ENCODE assay signal across 8 mouse cellular contexts in genomic region chr3:105078231-105078826, GRCm38 (mm10). TPM values are rescaled to one million over a fixed set of nuclear protein-coding genes. Genes with fewer than 3 reads are reported as not detected.
DNase-seq lines count a peak whose midpoint lies in the region; ATAC-seq and TF ChIP-seq lines count a peak whose summit lies in the region.

No protein-coding gene starts in this region.

- no peak overlapping the region for H3K9ac ChIP-seq in ES-E14 (ENCODE audit: insufficient read depth, low read depth, low read length, poor library complexity, severe bottlenecking)
- H3K9ac ChIP-seq in forebrain, embryonic 16.5 days (replicated peaks; ENCODE audit: low read depth, low read length) = no peak overlapping the region
- H3K9ac ChIP-seq in lung, embryonic 14.5 days = no peak overlapping the region

- H3K4me1 ChIP-seq in ES-E14 (ENCODE audit: control insufficient read depth in 2 of 2, insufficient read depth in 2 of 2, low read length in 2 of 2, poor library complexity in 1 of 2) = no peaks in the 10 kb centered on the region
- H3K4me1 ChIP-seq in forebrain, embryonic 16.5 days (replicated peaks; ENCODE audit: control insufficient read depth, insufficient read depth, low read length) = no peaks in the 10 kb centered on the region
- H3K4me1 ChIP-seq in lung, embryonic 14.5 days (ENCODE audit: insufficient read depth) = no peaks in the 10 kb centered on the region

- H3K9me3 ChIP-seq in ES-E14 (ENCODE audit: control insufficient read depth, insufficient read depth, low read depth, low read length) = no peaks in the 10 kb centered on the region
- H3K9me3 ChIP-seq in forebrain, embryonic 16.5 days (ENCODE audit: control insufficient read depth, low read length) = no peaks in the 10 kb centered on the region
- H3K9me3 ChIP-seq in lung, embryonic 14.5 days (ENCODE audit: low read depth, low read length) = no peaks in the 10 kb centered on the region

- in situ Hi-C loops in ES-E14 (cut with MboI; ENCODE audit: low sequenced_read_pairs in 2 of 2, unreplicated experiment in 2 of 2) = no loop called here

- 17% methylated on average over 7 of the region's 7 CpGs for WGBS in forebrain, embryonic 16.5 days
- WGBS in lung, embryonic 14.5 days = 13% methylated on average over 7 of the region's 7 CpGs

- TF ChIP-seq CTCF in lung, embryonic 14.5 days (IDR thresholded peaks at IDR 0.05; ENCODE audit: low read depth) = peak; percentile 91

- peak; percentile 66 for DNase-seq in ES-E14 (ENCODE audit: low read depth, low spot score)
- peak; percentile 71 to 74 for DNase-seq in cerebellum, adult 18-20 months
- DNase-seq in heart, postnatal 36 days = peak; percentile 57 to 71
- peak; percentile 64 to 83 for DNase-seq in layer of hippocampus, adult 18-20 months (ENCODE audit: low spot score in 2 of 2)
- DNase-seq in lung, embryonic 14.5 days = peak; percentile 87
- peak; percentile 82 for DNase-seq in ovary, postnatal 36 days (ENCODE audit: low spot score)
- DNase-seq in spleen, postnatal 36 days (ENCODE audit: low spot score in 2 of 2) = no peak

- no peaks in the 10 kb centered on the region for H3K36me3 ChIP-seq in ES-E14 (ENCODE audit: control insufficient read depth, insufficient read depth, low read length, poor library complexity, severe bottlenecking)
- H3K36me3 ChIP-seq in forebrain, embryonic 16.5 days (ENCODE audit: control insufficient read depth, insufficient read depth) = no peaks in the 10 kb centered on the region
- H3K36me3 ChIP-seq in lung, embryonic 14.5 days (ENCODE audit: insufficient read depth) = no peaks in the 10 kb centered on the region

- H3K4me3 ChIP-seq in ES-E14 (ENCODE audit: insufficient read depth in 1 of 2, low read depth in 1 of 2, low read length in 2 of 2, poor library complexity in 1 of 2, severe bottlenecking in 1 of 2) = no peak overlapping the region
- no peak overlapping the region for H3K4me3 ChIP-seq in forebrain, embryonic 16.5 days (replicated peaks; ENCODE audit: low read length)
- H3K4me3 ChIP-seq in lung, embryonic 14.5 days (ENCODE audit: low read depth, low read length) = no peak overlapping the region

- no peak overlapping the region for H3K4me2 ChIP-seq in forebrain, embryonic 16.5 days (ENCODE audit: low read length)
- H3K4me2 ChIP-seq in lung, embryonic 14.5 days = no peak overlapping the region

- no peaks in the 10 kb centered on the region for H3K27me3 ChIP-seq in forebrain, embryonic 16.5 days (replicated peaks; ENCODE audit: control insufficient read depth, insufficient read depth, low read length)
- no peaks in the 10 kb centered on the region for H3K27me3 ChIP-seq in lung, embryonic 14.5 days (ENCODE audit: insufficient read depth, low read length)

- ATAC-seq in forebrain, embryonic 16.5 days = peak; percentile 98
- ATAC-seq in lung, embryonic 14.5 days (ENCODE audit: insufficient read depth) = peak; percentile 92

- intact Hi-C loops in heart, postnatal 36 days (cut with DNase I) = loop anchor here (1.0 kb wide), 1 partner anchor 87 kb away; no protein-coding TSS in a partner anchor

- H3K27ac ChIP-seq in ES-E14 (ENCODE audit: insufficient read depth, low read depth, low read length, poor library complexity, severe bottlenecking) = no peak overlapping the region
- no peak overlapping the region for H3K27ac ChIP-seq in forebrain, embryonic 16.5 days (ENCODE audit: low read length)
- no peak overlapping the region for H3K27ac ChIP-seq in lung, embryonic 14.5 days (ENCODE audit: low read depth)

TF ChIP-seq in ES-E14, 5 proteins besides CTCF, POLR2A, EP300 and RAD21:
- TF ChIP-seq ZC3H11A (IDR thresholded peaks at IDR 0.05; ENCODE audit: borderline replicate concordance, low read depth, low read length) (peak; percentile 73; the same call in 1 of the 2 replicates), ZNF384 (IDR thresholded peaks at IDR 0.05; ENCODE audit: low read depth, low read length) (no peak)

RNA-seq across cellular contexts. Expression of gene 4930564D02Rik, which starts 11.7 kb away (rescaled TPM):
- total RNA-seq in ES-E14 (2012; rRNA removed) = not detected in 2 replicates
- polyA plus RNA-seq in forebrain, embryonic 16.5 days (2015; fragmentation: Nextera tagmentation; extraction: Ambion mirVana) = not detected in 2 replicates
- not detected for total RNA-seq in heart, postnatal 36 days (2021)
- not detected for total RNA-seq in layer of hippocampus, adult 18-20 months (2021)
- not detected in 2 replicates for polyA plus RNA-seq in lung, embryonic 14.5 days (2014; fragmentation: Nextera tagmentation; extraction: Ambion mirVana)

RNA-seq across cellular contexts. Expression of gene Cttnbp2nl, which starts 25.4 kb away (rescaled TPM):
- 10.1 and 13.5 TPM in 2 replicates for total RNA-seq in ES-E14 (2012; rRNA removed)
- polyA plus RNA-seq in forebrain, embryonic 16.5 days (2015; fragmentation: Nextera tagmentation; extraction: Ambion mirVana) = 62.6 and 70.2 TPM in 2 replicates
- 10 to 100 TPM; 18.9 to 19.6 TPM for total RNA-seq in heart, postnatal 36 days (2021)
- total RNA-seq in layer of hippocampus, adult 18-20 months (2021) = 10 to 100 TPM; 26.1 to 29.2 TPM
- polyA plus RNA-seq in lung, embryonic 14.5 days (2014; fragmentation: Nextera tagmentation; extraction: Ambion mirVana) = 38.5 and 42.3 TPM in 2 replicates

Comparison
In these comparisons a context has a peak if more than half of its experiments do, and no peak if none do; other contexts are left out.
1. DNase-seq: peak in ES-E14 (single experiment), cerebellum, adult 18-20 months (2 of 2), heart, postnatal 36 days (2 of 2), layer of hippocampus, adult 18-20 months (2 of 2), lung, embryonic 14.5 days (single experiment) and ovary, postnatal 36 days (single experiment); none in spleen, postnatal 36 days (0 of 2).